Mouse (Mus musculus) kidney, embryonic 14.5 days (tissue): ENCODE data around the gene Itga4. TPM values are rescaled to one million over a fixed set of nuclear protein-coding genes. Genes with fewer than 3 reads are reported as not detected.

Source experiments
- ATAC-seq: fragments of 200-750 bp; cut with Nextera tagmentation; 2 replicates; pipeline ENCODE4 v1.8.0; 2017; ENCODE audit warnings: moderate number of reproducible peaks, mild to moderate bottlenecking, moderate TSS enrichment, moderate library complexity; ENCODE audit not compliant: low FRiP score, low TSS enrichment
- H3K27ac ChIP-seq: fragments of 300-500 bp; sonication (generic); 2 replicates; pipeline ENCODE4 v1.5.1; 2014; ENCODE audit warnings: low read depth, mild to moderate bottlenecking, low read length, moderate library complexity, mixed read lengths
- H3K27me3 ChIP-seq: fragments of 300-500 bp; sonication (generic); 2 replicates; pipeline ENCODE4 v1.6.1; 2014; ENCODE audit warnings: mild to moderate bottlenecking, low read length; ENCODE audit not compliant: control insufficient read depth, insufficient read depth
- H3K36me3 ChIP-seq: fragments of 300-500 bp; sonication (generic); 2 replicates; pipeline ENCODE4 v1.6.1; 2014; ENCODE audit warnings: low read length, mixed read lengths; ENCODE audit not compliant: control insufficient read depth, insufficient read depth
- H3K4me1 ChIP-seq: fragments of 300-500 bp; sonication (generic); 2 replicates; pipeline ENCODE4 v1.6.1; 2014; ENCODE audit warnings: low read length, mixed read lengths; ENCODE audit not compliant: control insufficient read depth, insufficient read depth
- H3K4me2 ChIP-seq: fragments of 300-500 bp; sonication (generic); replicated peaks from 2 replicates; pipeline ENCODE4 v1.6.1; 2014; ENCODE audit warnings: low read depth, mild to moderate bottlenecking, low read length
- H3K4me3 ChIP-seq: fragments of 300-500 bp; sonication (generic); 2 replicates; pipeline ENCODE4 v1.5.1; 2014; ENCODE audit warnings: mild to moderate bottlenecking, low read length
- H3K9ac ChIP-seq: fragments of 300-500 bp; sonication (generic); 2 replicates; pipeline ENCODE4 v1.6.1; 2014; ENCODE audit warnings: low read depth, mild to moderate bottlenecking, low read length, moderate library complexity
- H3K9me3 ChIP-seq: fragments of 300-500 bp; sonication (generic); 2 replicates; pipeline ENCODE4 v1.6.1; 2016; ENCODE audit warnings: low read length; ENCODE audit not compliant: control insufficient read depth
- WGBS: fragments of 180-500 bp; shearing (Covaris S2); extraction: QIAGEN DNeasy Blood & Tissue Kit; methylation state at CpG from one replicate; pipeline ENCODE4 v1.1.7; 2014; 5-methylcytosine and 5-hydroxymethylcytosine counted together
- polyA plus RNA-seq: library from polyadenylated mRNA; unstranded; fragments of >200 nt; fragmentation: Nextera tagmentation; extraction: Ambion mirVana; gene quantifications from 2 replicates; pipeline ENCODE4 v1.2.1, GENCODE M21; 2014

Gene Itga4
- polyA plus RNA-seq, 1 experiment from 2014 or later: 7.9 TPM

DNA sequence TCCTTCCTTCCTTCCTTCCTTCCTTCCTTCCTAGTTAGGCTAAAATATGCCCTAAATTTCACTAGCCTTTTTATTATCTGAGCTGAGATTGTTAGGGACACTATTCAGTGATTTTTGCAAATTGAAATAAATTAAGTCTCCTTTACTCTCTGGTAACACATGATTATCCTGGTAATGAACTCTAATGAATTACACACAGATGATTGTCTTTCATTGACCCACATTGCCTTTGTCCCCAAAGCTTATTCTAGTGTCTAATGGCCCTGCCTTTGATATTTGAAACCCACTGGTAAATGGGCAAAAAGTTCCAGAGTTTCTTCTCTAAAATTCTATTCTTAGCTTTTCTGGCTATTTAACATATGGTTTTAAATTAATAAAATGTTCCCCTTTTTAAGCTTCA, 23.4 kb downstream of the Itga4 start:
- H3K4me2 ChIP-seq: no peak overlapping the region
- ATAC-seq: no peak
- H3K27ac ChIP-seq: no peak overlapping the region

GRCm38 (mm10) chr2:79284206-79284605, 29.0 kb downstream of the Itga4 start:
- no peaks in the 10 kb centered on the region for H3K36me3 ChIP-seq
- no peak overlapping the region for H3K27ac ChIP-seq
- H3K9me3 ChIP-seq: no peaks in the 10 kb centered on the region
- 91% methylated on average over 4 of the region's 4 CpGs for WGBS
- no peak overlapping the region for H3K4me3 ChIP-seq
- H3K27me3 ChIP-seq: no peaks in the 10 kb centered on the region
- H3K4me1 ChIP-seq: no peaks in the 10 kb centered on the region
- H3K4me2 ChIP-seq: no peak overlapping the region
- H3K9ac ChIP-seq: no peak overlapping the region
- ATAC-seq: no peak

More for the DNA sequence above, 23.4 kb downstream of the Itga4 start:
- Histone ChIP-seq H3K4me3 (no peak overlapping the region), H3K4me1 (no peaks in the 10 kb centered on the region), H3K27me3 (no peaks in the 10 kb centered on the region), H3K36me3 (no peaks in the 10 kb centered on the region), H3K9ac (no peak overlapping the region), H3K9me3 (no peaks in the 10 kb centered on the region)

GRCm38 (mm10) chr2:79290149-79290548, 34.9 kb downstream of the Itga4 start:
- Histone ChIP-seq H3K36me3 (no peaks in the 10 kb centered on the region), H3K9ac (no peak overlapping the region), H3K4me2 (no peak overlapping the region), H3K4me3 (no peak overlapping the region), H3K4me1 (no peaks in the 10 kb centered on the region), H3K27ac (no peak overlapping the region), H3K9me3 (no peaks in the 10 kb centered on the region), H3K27me3 (no peaks in the 10 kb centered on the region)
- no peak for ATAC-seq
- WGBS: 90% methylated on average over 1 of the region's 1 CpGs

DNA sequence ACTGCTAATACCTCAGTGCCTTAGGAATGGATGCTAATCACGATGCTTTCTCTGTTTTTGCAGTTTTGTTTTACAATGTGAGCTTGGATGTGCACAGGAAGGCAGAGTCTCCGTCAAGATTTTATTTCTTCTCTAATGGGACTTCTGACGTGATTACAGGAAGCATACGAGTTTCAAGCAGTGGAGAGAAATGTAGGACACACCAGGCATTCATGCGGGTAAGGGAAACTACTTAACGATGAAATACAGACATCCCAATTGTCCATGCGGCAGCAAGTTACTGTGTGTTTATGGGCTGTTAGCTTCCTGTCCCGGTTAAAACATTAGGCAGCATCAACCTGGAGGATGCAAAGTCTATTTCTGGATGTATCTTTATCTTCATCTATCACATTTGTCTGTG, 36.7 kb downstream of the Itga4 start:
- 41% methylated on average over 8 of the region's 8 CpGs for WGBS
- H3K4me2 ChIP-seq: no peak overlapping the region
- no peak overlapping the region for H3K4me3 ChIP-seq
- H3K9me3 ChIP-seq: no peaks in the 10 kb centered on the region
- ATAC-seq: no peak
- no peaks in the 10 kb centered on the region for H3K36me3 ChIP-seq
- no peaks in the 10 kb centered on the region for H3K27me3 ChIP-seq
- no peak overlapping the region for H3K27ac ChIP-seq
- no peak overlapping the region for H3K9ac ChIP-seq
- no peaks in the 10 kb centered on the region for H3K4me1 ChIP-seq

- Histone ChIP-seq H3K4me1 (no peaks in the 10 kb centered on the region), H3K27me3 (no peaks in the 10 kb centered on the region), H3K9ac (no peak overlapping the region), H3K4me2 (no peak overlapping the region), H3K9me3 (no peaks in the 10 kb centered on the region), H3K27ac (no peak overlapping the region), H3K4me3 (no peak overlapping the region), H3K36me3 (no peaks in the 10 kb centered on the region)
- 65% methylated on average over 6 of the region's 6 CpGs for WGBS
- no peak for ATAC-seq
These were observed 37.2 kb downstream of the Itga4 start for GRCm38 (mm10) chr2:79292431-79292830.

- Histone ChIP-seq H3K27me3 (no peaks in the 10 kb centered on the region), H3K27ac (no peak overlapping the region), H3K4me2 (no peak overlapping the region), H3K9ac (no peak overlapping the region), H3K36me3 (no peaks in the 10 kb centered on the region), H3K4me3 (no peak overlapping the region), H3K4me1 (no peaks in the 10 kb centered on the region), H3K9me3 (no peaks in the 10 kb centered on the region)
- ATAC-seq: no peak
These were observed 47.2 kb downstream of the Itga4 start for GRCm38 (mm10) chr2:79302398-79302797.

- Histone ChIP-seq H3K9ac (no peak overlapping the region), H3K4me3 (no peak overlapping the region), H3K36me3 (no peaks in the 10 kb centered on the region), H3K4me2 (no peak overlapping the region), H3K4me1 (no peaks in the 10 kb centered on the region), H3K27me3 (no peaks in the 10 kb centered on the region), H3K9me3 (no peaks in the 10 kb centered on the region), H3K27ac (no peak overlapping the region)
- no peak for ATAC-seq
- 77% methylated on average over 4 of the region's 4 CpGs for WGBS
These were observed 52.3 kb downstream of the Itga4 start for GRCm38 (mm10) chr2:79307549-79307948.

DNA sequence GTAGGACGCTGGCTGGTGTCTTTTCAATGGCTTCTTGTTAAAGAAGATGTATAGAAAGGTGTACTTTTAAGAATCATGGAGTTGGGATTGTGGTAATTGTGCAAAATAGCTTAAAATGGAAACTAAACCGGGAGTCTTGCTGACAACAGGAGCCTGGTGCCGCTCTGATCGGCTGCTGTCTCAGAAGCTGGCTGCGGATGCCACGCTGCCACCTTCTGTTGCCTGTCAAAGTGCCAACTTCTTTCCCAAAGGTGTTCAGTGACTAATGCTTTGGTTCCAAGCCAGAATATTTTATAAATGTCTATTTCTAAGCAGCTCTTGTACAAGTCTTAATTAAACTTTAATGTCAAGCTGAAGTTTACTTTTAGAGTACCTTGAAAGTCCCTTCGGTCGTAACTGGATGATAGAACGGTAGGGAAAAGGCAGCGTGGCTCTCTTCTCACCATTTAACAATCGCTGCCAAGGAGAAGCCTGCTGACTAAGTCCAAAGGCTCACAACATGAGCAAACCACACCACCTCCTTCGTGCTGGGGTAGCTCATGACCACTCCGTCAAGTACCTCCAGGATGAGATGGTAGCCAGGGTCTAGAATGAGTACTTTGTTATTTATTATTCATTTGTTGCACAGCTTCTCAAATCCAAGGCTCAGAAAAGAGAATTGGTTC, 54.4 kb downstream of the Itga4 start:
- H3K4me3 ChIP-seq: no peak overlapping the region
- H3K9ac ChIP-seq: no peak overlapping the region
- H3K36me3 ChIP-seq: no peaks in the 10 kb centered on the region
- no peaks in the 10 kb centered on the region for H3K27me3 ChIP-seq
- no peaks in the 10 kb centered on the region for H3K9me3 ChIP-seq
- ATAC-seq: no peak
- WGBS: 93% methylated on average over 13 of the region's 13 CpGs
- H3K27ac ChIP-seq: no peak overlapping the region
- H3K4me2 ChIP-seq: no peak overlapping the region
- H3K4me1 ChIP-seq: no peaks in the 10 kb centered on the region

GRCm38 (mm10) chr2:79312499-79312898, 57.3 kb downstream of the Itga4 start:
- Histone ChIP-seq H3K4me2 (no peak overlapping the region), H3K36me3 (no peaks in the 10 kb centered on the region), H3K9me3 (no peaks in the 10 kb centered on the region), H3K9ac (no peak overlapping the region), H3K4me1 (no peaks in the 10 kb centered on the region), H3K4me3 (no peak overlapping the region), H3K27me3 (no peaks in the 10 kb centered on the region), H3K27ac (no peak overlapping the region)
- WGBS: 42% methylated on average over 4 of the region's 4 CpGs
- no peak for ATAC-seq
